9 mouse cellular contexts compared by ENCODE assay signal in the genomic region with DNA sequence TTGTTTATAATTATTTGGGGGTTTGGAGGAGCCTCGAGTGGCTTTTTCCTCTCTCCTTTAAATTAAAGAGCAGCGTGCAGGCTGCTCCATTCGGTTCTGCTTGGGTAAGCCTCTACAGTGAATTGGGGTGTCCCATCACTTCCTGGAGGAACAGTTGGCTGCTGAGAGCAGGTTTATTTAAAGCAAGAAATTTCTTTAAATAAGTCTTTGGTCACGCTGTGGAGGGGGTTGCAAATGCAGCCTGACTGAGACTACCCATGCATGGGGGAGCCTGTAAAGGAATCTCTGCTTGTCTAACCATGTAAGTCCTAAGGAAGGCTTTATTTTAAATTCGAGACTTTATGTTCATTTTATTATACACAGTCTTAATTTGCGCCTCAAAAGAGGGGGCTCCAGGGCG.
DNase-seq lines count a peak whose midpoint lies in the region; TF ChIP-seq lines count a peak whose summit lies in the region.
"Had no signal": no experiment of that assay in that cellular context is flagged by ENCODE, and none has a peak within 500 bp of the region (broad histone marks: within the 10 kb centered on the region; RNA-seq: fewer than 3 reads in every experiment).

No protein-coding gene starts in this region.

- H3K36me3 ChIP-seq in midbrain, embryonic 10.5 days = no peaks in the 10 kb centered on the region

- TF ChIP-seq POLR2A in brain, embryonic 14.5 days (IDR thresholded peaks at IDR 0.05; ENCODE audit: borderline replicate concordance, extremely low read depth, insufficient read depth, insufficient read length, poor library complexity, severe bottlenecking) = no peak

- peak overlapping the region; percentile 55; the same call in 1 of the 2 replicates for H3K4me3 ChIP-seq in gastrocnemius, adult 2 months
- H3K4me3 ChIP-seq in midbrain, embryonic 10.5 days = peak overlapping the region; percentile 52

- intact Hi-C loops in gastrocnemius, adult 2 months (cut with DNase I) = loop anchor here (5.0 to 10.0 kb wide), 6 partner anchors 172 to 392 kb away; a partner anchor contains a TSS

- H3K4me1 ChIP-seq in midbrain, embryonic 10.5 days = peaks cover 51% of the 10 kb centered on the region

- H3K27ac ChIP-seq in gastrocnemius, adult 2 months = peak overlapping the region; percentile 83
- peak overlapping the region; percentile 86; the same call in 1 of the 2 replicates for H3K27ac ChIP-seq in midbrain, embryonic 10.5 days (replicated peaks)

- peaks cover 53% of the 10 kb centered on the region for H3K27me3 ChIP-seq in midbrain, embryonic 10.5 days (ENCODE audit: low read depth, poor library complexity, severe bottlenecking)

- H3K9me3 ChIP-seq in midbrain, embryonic 10.5 days (replicated peaks) = no peaks in the 10 kb centered on the region

- 16% methylated on average over 7 of the region's 7 CpGs for WGBS in midbrain, embryonic 10.5 days

- no peak for DNase-seq in gastrocnemius, adult 2 months
- DNase-seq in gastrocnemius, postnatal 10 days = no peak
- peak; percentile 60 for DNase-seq in brain, embryonic 14.5 days (ENCODE audit: low read depth)
- DNase-seq in heart, postnatal 4 days = peak; percentile 12
- DNase-seq in midbrain, embryonic 10.5 days (ENCODE audit: low spot score) = peak; percentile 28
- DNase-seq in ovary, postnatal 10 days (ENCODE audit: low spot score) = no peak
- DNase-seq in testis, postnatal 10 days (ENCODE audit: low spot score) = no peak
- DNase-seq in spleen, postnatal 4 days (ENCODE audit: low spot score in 2 of 2) = no peak
- DNase-seq: thymus, postnatal 36 days had no signal

- TF ChIP-seq CTCF in gastrocnemius, adult 2 months (IDR thresholded peaks at IDR 0.05) = no peak
- no peak for TF ChIP-seq CTCF in brain, embryonic 14.5 days (IDR thresholded peaks at IDR 0.05; ENCODE audit: borderline replicate concordance, extremely low read depth, insufficient read depth, insufficient read length)

Comparison
In these comparisons a context has a peak if more than half of its experiments do, and no peak if none do; other contexts are left out.
1. DNase-seq: peak in brain, embryonic 14.5 days (single experiment), heart, postnatal 4 days (single experiment) and midbrain, embryonic 10.5 days (single experiment); none in gastrocnemius, adult 2 months (single experiment), gastrocnemius, postnatal 10 days (single experiment), ovary, postnatal 10 days (single experiment), testis, postnatal 10 days (single experiment) and spleen, postnatal 4 days (0 of 2).